Mouse (Mus musculus): Measurements from ENCODE around the gene Gm17324. TPM values are rescaled to one million over a fixed set of nuclear protein-coding genes. Genes with fewer than 3 reads are reported as not detected.
"Not testable (repeated sequence)": the region's sequence is repeated elsewhere in the genome, so short reads cannot be mapped to it uniquely, and the experiment has no call there.

Gene Gm17324
- not detected for total RNA-seq (2021)
- long read RNA-seq, experiment 1: 0 reads
- long read RNA-seq, experiment 2, partial matches to known transcripts: 0 of 1 reads
- long read RNA-seq, experiment 2, other reads (novel, unspliced or antisense): 0 of 1 reads

DNA sequence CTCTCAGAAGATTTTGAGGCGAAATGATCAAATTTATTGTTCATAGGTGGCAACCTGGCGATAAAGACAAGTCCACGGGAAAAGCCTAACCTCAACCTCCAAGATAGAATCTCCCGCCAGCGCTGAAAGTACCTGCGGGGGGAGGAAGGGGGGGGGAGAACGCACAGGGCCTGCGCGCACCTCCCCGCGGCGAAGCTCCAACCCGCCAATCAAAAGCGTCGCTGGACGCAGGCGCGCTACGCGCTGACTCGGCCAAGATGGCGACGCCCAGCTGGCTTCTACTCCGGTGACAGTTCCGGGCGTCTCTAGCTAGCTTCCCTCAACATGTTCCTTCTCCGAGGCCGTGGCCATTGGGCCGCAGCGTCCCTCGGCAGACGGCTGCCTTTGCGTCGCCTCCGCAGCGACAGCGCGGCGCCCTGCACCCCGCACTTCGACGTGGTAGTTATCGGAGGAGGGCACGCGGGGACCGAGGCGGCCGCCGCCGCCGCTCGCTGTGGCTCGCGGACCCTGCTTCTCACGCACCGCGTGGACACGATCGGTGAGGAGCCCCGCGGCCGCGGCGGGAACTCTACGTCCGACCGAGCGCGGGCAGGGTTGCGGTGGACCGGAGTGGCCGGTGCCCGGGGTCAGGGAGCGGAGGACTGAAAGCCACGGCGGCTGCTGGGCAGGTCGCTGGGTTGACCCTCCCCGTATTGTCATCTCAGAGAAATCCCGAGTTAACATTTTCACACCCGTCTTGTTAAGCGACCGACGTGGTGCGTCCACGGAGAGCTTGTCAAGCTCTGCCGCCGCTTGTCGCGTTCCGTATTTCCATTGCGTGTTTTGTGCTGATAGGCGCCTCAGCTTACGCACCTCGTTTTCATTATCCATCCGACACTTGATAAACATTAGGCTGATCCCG, at the start of gene Gm17324, which contains the start of gene Mto1:
TSS of gene Gm17324 (minus strand) at position 814 of the 901 bp plus-strand sequence.
TSS of gene Mto1 (plus strand) at position 236 of the 901 bp plus-strand sequence.
- DNase-seq: peak; percentile 87 to 88
- intact Hi-C loops (cut with DNase I): no loop called here

DNA sequence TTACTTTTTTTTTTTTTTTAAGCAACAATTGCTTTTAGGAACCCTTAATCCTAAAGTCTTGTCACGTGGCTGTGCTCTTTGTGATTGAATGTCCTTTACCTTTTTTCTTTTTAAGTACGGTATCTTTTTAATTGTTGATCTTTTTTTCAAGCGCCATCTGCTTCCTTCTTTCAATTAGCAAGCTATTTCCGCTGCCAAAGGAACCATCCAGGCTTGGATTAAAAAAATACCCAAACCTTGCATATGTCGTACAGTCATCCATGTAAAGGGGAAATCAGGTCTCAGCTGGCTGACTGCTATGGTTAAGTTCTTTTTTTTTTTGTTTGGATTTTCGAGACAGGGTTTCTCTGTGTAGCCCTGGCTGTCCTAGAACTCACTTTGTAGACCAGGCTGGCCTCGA, 44.6 kb upstream of the Gm17324 start:
- intact Hi-C loops (cut with DNase I): no loop called here
- DNase-seq: no peak

DNA sequence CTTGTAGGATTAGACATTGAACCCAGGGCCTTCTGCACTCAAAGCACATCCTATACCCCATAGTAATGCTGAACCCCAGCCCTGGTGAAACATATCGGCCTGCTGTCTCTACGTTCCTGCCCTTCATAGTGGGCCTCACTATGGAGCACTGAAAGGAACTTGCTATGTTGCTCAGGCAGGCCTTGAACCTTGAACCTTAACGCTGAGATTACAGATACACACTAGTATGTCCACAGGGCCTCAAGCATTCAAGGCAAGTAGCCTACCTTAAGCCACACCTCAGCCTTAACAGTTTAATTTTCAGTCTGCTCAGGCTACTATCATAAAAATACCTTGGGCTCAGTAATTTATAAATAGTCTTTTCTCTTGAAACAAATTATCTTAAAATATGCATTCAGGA, 43.7 kb upstream of the Gm17324 start:
- intact Hi-C loops (cut with DNase I): no loop called here
- no peak for DNase-seq

DNA sequence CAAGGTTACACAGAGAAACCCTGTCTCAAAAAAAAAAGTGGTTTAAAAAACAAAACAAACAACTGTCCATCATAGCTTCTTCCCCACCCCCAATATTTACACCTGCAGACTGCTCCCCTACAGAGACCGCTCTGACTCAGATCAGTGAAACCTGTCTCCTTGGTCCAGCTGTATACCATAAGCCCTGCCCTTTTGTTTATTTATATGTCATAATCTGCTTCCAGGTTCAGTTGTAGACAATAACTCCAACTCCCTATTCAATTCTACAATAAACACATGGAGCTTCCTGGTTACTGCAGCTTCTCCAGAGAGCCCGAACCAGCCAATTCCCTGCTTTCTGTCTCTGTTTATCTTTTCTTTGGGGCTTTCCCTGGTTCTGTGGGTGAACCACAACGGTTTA, 42.6 kb upstream of the Gm17324 start:
- DNase-seq: no peak
- intact Hi-C loops (cut with DNase I): no loop called here

DNA sequence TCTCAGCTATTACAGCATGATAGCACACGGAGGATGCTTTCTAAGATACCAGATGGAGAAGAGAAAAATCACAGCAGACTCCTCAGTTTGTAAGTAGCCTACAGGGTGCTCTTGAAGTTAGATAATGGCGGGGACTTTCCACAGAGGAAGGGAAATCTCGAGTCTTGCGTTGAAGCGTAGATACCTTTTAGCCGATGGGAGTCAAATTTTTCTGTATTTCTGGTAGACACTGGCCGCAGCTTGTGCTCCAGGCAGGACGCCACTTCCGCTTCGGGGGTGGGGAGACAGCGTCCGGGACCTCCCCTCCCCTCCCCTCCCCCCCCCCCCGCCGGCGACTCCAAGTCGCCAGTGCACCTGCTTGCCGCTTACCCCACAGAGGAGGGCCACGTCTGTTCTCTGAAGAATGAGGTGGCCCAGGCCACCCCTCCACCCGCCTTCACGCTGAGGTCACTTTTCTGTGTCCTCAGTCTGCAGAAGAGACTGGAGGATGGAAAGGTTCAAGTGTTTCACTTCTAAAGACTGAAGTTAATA, 40.4 kb upstream of the Gm17324 start, which contains the start of gene Eef1a1:
TSS of gene Eef1a1 (minus strand) at position 262 of the 531 bp plus-strand sequence.
- intact Hi-C loops (cut with DNase I): loop anchor here (1.0 kb wide), 1 partner anchor 23 kb away; no protein-coding TSS in a partner anchor

DNA sequence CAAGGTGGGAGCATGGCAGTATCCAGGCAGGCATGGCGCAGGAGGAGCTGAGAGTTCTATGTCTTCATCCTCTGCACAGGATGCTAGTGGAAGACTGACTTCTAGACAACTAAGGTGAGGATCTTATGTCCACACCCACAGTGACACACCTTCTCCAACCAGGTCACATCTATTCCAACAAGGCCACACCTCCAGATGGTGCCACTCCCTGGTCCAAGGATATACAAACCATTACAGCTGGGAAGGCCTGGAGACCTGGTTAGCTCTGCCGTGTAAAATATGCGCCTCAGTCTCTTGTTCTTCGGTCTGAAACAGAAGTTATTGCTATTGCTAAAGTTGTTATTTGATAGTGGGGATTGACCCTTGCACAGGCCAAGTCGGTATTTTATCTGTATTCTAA, 39.4 kb upstream of the Gm17324 start:
- DNase-seq; intact Hi-C loops (cut with DNase I): not testable (repeated sequence)

More for the DNA sequence above, 40.4 kb upstream of the Gm17324 start, which contains the start of gene Eef1a1:
- DNase-seq: peak; percentile 31 to 42

DNA sequence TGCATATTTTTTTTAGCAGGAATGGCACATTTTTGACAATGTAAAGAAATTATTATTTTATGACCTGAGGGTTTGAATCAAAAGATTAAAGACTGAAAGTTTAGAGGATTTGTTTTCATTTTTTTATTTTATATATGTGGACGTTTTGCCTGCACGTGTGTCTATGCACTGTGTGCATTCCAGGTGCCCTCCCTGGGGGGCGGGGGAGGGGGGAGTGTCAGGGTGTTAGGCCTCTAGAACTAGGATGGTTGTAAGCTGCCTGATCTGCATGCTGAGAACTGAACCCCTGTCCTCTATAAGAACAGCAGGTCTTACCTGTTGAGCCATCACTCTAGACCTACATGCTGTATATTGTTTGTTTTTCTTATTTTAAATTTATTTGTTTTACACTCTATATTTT, 36.1 kb upstream of the Gm17324 start:
- intact Hi-C loops (cut with DNase I): no loop called here
- no peak for DNase-seq

DNA sequence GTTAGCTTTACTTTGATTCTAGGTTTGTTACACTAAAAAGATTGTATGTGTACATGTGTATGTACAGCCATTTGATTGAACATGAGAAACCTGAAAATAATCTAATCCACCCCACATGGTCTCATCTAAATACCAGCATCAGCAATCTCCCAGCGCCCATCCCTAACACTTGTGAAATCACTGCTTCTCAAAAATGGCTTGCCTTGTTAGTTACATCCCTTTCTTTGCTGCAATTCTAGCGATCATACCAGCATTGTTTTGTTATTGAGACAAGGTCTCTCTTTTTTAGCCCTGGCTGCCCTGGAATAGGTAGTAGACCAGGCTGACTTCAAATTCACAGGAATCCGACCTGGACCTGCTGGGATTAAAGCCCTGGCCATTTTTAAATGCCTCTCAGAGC, 33.8 kb upstream of the Gm17324 start:
- DNase-seq: no peak
- intact Hi-C loops (cut with DNase I): no loop called here

DNA sequence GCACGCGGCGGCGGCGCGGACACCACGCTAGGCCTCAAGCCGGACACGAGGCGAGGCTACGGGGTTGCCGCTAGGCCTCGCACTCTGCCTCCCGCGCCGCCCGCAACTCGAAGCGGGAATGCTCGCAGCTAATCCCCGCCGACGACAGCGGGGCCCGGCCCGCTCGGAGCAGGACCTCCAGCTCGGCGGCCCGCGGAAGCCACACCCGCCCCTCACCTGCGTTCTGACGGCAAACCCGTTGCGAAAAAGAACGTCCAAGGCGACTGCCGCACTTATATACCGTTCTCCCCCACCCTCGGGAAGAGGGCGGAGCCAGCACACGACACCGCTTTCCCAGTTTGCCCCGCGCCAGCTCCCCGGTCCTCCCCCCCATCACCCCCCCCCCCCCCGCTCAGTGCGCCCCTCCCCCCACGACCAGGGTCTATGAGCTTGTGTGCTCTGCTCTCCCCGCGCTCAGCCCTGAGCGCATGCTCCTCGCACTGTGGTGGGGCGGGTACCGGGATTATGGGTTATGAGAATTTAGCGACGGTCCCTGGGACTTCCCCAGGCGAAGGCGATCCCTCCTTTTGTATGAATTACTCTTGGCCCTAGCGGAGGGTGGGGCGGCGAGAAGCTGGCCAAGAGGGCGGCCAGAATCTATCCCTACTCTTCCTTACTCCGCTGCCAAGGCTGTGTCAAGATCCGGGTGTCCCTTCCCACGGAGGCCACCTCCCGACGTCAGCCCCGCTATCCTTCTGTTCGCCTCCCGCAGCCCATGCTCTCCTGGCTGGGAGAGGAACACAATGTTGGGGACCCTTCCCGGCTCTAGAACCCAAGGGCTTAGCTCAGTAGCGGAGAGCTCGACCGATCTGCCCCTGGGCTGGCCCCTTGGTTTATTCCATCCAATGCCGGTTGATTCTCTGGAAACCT, 33.1 kb upstream of the Gm17324 start:
- intact Hi-C loops (cut with DNase I): no loop called here
- DNase-seq: peak; percentile 90 to 91

DNA sequence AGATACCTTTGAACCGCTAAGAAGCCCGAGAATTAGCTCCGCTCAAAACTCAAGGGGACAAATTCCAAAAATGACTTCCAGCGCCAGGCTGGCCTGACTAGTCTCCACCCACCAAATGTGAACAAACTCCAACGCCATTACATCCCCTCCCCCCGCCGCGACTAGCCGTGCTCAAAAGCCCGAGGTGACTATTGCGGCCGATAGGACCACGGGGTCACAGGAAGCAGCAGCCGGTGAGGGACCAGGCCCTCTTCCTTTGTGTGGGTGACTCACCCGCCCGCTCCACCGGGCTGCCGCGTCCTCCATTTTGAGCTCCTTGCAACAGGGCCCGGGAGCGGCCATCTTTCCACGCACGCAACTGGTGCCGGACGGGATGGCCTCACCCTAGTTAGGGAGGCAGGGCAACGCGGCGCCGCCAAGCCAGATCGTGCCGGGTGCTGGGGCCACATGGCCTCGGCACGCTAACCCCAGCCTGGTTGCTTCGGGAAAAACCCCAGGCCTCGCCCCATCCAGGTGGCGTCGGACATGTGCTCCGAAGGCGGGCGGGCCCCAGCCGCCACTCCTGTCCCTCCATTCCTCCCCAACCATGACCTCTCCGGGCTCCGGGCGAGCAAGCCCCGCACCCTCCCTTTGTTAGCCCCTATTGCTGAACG, 32.2 kb upstream of the Gm17324 start:
- peak; percentile 53 to 69 for DNase-seq
- intact Hi-C loops (cut with DNase I): no loop called here

DNA sequence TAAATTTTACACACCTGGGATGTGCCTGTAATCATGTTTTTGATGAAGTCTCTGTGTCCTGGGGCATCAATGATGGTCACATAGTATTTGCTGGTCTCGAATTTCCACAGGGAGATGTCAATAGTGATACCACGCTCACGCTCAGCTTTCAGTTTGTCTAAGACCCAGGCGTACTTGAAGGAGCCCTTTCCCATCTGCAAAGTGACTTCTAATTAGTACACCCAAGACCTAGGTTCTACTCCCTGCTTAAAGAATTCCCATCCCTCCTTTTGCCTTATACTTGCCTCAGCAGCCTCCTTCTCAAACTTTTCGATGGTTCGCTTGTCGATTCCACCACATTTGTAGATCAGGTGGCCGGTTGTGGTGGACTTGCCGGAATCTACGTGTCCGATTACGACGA, 31.6 kb upstream of the Gm17324 start:
- intact Hi-C loops (cut with DNase I); DNase-seq: not testable (repeated sequence)

DNA sequence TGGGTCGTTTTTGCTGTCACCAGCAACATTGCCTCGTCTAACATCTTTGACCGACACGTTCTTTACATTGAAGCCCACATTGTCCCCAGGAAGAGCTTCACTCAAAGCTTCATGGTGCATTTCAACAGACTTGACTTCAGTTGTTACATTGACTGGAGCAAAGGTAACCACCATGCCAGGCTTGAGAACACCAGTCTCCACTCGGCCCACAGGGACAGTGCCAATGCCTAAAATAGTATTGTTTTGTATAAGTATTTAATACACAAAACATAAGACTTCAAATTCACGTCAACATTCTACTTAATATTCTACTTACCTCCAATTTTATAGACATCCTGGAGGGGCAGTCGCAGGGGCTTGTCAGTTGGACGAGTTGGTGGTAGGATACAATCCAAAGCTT, 30.7 kb upstream of the Gm17324 start:
- intact Hi-C loops (cut with DNase I): loop anchor here (5.0 to 10.0 kb wide), 2 partner anchors 45 to 73 kb away; no protein-coding TSS in a partner anchor
- not testable (repeated sequence) for DNase-seq

DNA sequence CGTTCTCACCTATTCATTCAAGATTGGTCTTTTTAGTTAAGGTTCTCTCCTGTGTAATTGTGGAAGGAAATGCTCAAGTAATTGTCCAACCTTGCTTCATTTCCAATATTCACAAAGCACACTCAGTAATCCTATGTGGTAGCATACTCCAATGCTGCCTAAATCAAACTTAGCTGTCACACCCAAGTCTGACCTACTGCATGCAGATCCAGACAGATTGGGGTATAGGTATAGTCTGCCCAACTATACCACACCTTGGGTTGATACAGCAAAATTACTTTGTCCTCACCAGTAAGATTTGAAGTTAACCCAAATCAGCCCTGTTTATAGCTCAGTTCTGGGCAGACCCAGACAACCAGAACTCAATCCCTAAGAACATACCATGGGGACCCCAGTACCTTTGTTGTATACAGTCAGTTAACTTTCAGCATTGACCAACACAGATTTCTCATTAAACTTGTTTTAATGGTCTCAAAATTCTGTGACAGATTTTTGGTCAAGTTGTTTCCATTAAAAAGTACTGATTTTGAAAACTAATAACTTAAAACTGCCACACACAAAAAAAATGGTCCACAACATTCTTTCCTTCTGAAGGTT, 29.5 kb upstream of the Gm17324 start:
- not testable (repeated sequence) for DNase-seq
- intact Hi-C loops (cut with DNase I): loop anchor here (5.0 to 10.0 kb wide), 2 partner anchors 47 to 74 kb away; no protein-coding TSS in a partner anchor

DNA sequence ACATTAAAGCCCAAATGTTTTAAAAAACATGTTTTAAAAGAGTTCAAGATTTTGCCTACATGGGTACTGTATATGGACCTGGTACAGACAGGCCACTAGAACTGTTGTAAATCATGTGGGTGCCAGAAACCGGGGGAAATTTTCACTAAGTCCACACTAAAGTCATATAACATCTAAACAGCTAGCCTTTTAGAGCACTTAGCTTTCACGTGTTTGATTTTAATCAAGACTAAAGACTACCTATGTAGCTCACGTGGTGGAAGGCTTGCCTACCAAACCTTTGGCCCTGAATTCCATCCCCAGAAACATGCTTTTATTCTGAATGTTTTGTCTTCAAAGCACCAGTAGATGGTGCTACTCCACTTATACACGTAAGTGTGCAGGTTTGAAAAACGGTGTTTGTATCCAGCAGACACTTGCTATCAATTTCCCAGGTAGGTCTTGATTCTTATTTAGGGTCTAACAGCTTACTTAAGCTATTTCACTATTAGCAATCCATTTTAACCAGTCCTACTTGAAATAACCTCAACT, 28.5 kb upstream of the Gm17324 start:
- intact Hi-C loops (cut with DNase I): loop anchor here (5.0 to 10.0 kb wide), 2 partner anchors 48 to 75 kb away; no protein-coding TSS in a partner anchor
- DNase-seq: no peak

DNA sequence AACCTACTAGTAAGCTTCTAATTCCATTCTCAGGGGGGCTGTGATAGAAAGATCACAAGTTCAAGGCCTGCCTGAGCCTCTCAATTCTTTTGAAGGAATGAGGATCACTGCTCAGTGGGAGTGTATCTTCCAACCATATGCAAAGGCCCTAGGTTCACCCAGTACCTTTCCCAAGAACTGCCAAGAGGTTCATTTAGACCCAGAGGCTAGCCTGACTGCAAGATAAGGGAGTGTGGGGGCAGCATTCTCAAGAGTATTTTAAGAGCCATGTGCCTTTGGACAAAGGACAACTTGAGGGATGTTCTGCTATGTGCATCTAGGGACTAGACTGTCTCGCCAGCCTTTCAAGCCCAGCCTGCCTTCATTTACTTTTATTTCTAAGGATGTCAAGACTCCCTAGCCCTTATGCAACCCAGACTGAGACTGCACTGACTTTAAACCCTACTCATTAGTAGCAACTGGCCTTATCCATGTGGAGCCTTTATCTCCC, 28.0 kb upstream of the Gm17324 start:
- intact Hi-C loops (cut with DNase I): loop anchor here (5.0 to 10.0 kb wide), 2 partner anchors 48 to 76 kb away; no protein-coding TSS in a partner anchor
- DNase-seq: no peak

DNA sequence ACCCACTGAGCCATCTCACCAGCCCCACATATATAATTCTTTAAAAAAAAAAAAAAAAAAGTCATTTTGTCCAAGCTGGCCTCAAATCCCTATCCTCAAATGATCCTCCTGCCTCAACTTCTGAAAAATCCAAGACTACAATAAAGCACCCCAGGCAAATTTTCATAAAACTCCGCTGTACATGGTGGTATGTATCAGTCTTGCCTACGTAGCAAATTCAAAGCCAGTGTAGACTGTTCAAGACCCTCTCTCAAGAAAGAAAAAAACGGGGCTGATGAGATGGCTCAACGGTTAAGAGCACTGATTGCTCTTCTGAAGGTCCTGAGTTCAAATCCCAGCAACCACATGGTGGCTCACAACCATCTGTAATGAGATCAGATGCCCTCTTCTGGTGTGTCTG, 27.3 kb upstream of the Gm17324 start:
- intact Hi-C loops (cut with DNase I): loop anchor here (5.0 to 10.0 kb wide), 2 partner anchors 49 to 76 kb away; no protein-coding TSS in a partner anchor
- no peak for DNase-seq

DNA sequence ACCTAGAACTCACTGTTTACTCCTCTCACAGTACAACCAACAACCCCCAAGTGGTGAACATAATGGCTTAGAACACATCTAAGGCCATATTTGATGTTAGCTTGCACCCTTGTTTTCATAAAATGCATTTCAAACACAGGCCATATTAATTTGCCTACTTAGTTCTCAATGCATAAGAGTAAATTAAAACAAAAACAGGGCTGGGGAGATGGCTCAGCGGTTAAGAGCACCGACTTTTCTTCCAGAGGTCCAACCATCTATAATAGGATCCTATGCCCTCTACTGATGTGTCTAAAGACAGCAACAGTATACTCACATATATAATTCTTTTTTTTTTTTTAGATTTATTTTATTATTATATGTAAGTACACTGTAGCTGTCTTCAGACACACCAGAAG, 26.8 kb upstream of the Gm17324 start:
- intact Hi-C loops (cut with DNase I): loop anchor here (5.0 to 10.0 kb wide), 2 partner anchors 49 to 77 kb away; no protein-coding TSS in a partner anchor
- DNase-seq: no peak

DNA sequence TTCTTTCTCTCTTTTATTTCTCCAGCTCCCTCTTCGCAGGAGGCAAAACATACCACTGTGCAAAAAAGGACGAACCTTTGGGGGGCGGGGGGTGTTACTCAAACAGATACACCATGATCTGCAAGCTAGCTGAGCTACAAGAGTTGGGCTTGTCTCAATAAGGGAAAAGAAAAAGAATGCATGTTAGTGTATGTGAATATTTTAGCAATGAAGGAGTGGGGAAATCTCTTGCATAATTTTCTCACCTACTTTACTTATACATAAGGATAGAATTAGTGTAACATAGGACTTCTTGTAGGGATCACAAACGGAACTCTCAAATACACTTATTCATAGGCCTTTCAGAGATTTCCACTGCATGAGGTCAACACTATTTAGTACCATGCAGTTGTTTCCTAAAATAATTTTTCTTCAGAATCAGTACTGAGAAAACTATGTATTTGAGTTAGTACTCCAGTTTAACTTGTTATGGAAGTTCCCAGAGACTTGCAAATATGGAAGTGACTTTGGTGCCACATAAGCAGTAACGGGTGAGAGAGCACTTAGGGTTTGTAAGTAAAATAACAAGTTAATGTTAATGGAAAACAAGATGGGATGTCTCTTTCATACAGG, 26.3 kb upstream of the Gm17324 start:
- DNase-seq: no peak
- intact Hi-C loops (cut with DNase I): loop anchor here (5.0 to 10.0 kb wide), 2 partner anchors 50 to 77 kb away; no protein-coding TSS in a partner anchor
